Mouse (Mus musculus) stomach, postnatal 0 days (tissue): ENCODE data around the gene Atg2b. TPM values are rescaled to one million over a fixed set of nuclear protein-coding genes. Genes with fewer than 3 reads are reported as not detected.

Experiments used
- ATAC-seq: fragments of 200-750 bp; cut with Nextera tagmentation; 2 replicates; pipeline ENCODE4 v1.8.0; 2017; ENCODE audit not compliant: low FRiP score, low TSS enrichment
- DNase-seq: peaks from one replicate; pipeline ENCODE4 v3.0.0-alpha.2; 2016; ENCODE audit warnings: low spot score
- H3K27ac ChIP-seq: fragments of 300-500 bp; sonication (generic); replicated peaks from 2 replicates; pipeline ENCODE4 v1.5.1; 2014; ENCODE audit warnings: mild to moderate bottlenecking, control low read depth
- H3K27me3 ChIP-seq: fragments of 300-500 bp; sonication (generic); 2 replicates; pipeline ENCODE4 v1.6.1; 2014; ENCODE audit warnings: low read length; ENCODE audit not compliant: control insufficient read depth, insufficient read depth
- H3K36me3 ChIP-seq: fragments of 300-500 bp; sonication (generic); 2 replicates; pipeline ENCODE4 v1.6.1; 2014; ENCODE audit warnings: low read length, mixed read lengths; ENCODE audit not compliant: control insufficient read depth, insufficient read depth
- H3K4me1 ChIP-seq: fragments of 300-500 bp; sonication (generic); replicated peaks from 2 replicates; pipeline ENCODE4 v1.6.1; 2014; ENCODE audit warnings: antibody characterized with exemption; ENCODE audit not compliant: control insufficient read depth, insufficient read depth
- H3K4me2 ChIP-seq: fragments of 300-500 bp; sonication (generic); replicated peaks from 2 replicates; pipeline ENCODE4 v1.6.1; 2014; ENCODE audit warnings: low read depth, mild to moderate bottlenecking, control low read depth, moderate library complexity
- H3K4me3 ChIP-seq: fragments of 300-500 bp; sonication (generic); 2 replicates; pipeline ENCODE4 v1.5.1; 2014; ENCODE audit warnings: low read depth, low read length, control low read depth
- H3K9ac ChIP-seq: fragments of 300-500 bp; sonication (generic); 2 replicates; pipeline ENCODE4 v1.6.1; 2014; ENCODE audit warnings: mild to moderate bottlenecking, low read length, control low read depth, mixed read lengths
- H3K9me3 ChIP-seq: fragments of 300-500 bp; sonication (generic); 2 replicates; pipeline ENCODE4 v1.6.1; 2016; ENCODE audit warnings: low read length; ENCODE audit not compliant: control insufficient read depth
- CTCF ChIP-seq: IDR thresholded peaks from 2 replicates; pipeline ENCODE4 v1.5.1; 2016; ENCODE audit warnings: antibody characterized with exemption, low read depth, mild to moderate bottlenecking, moderate library complexity
- EP300 ChIP-seq: optimal IDR thresholded peaks from 2 replicates; pipeline ENCODE3; 2016; ENCODE audit warnings: antibody characterized with exemption
- WGBS: fragments of 180-500 bp; shearing (Covaris S2); extraction: QIAGEN DNeasy Blood & Tissue Kit; methylation state at CpG from one replicate; pipeline ENCODE4 v1.1.7; 2014; 5-methylcytosine and 5-hydroxymethylcytosine counted together
- polyA plus RNA-seq: library from polyadenylated mRNA; unstranded; fragments of >200 nt; fragmentation: Nextera tagmentation; extraction: Ambion mirVana; gene quantifications from 2 replicates; pipeline ENCODE4 v1.2.1, GENCODE M21; 2015

Gene Atg2b
- polyA plus RNA-seq, 1 experiment from 2014 or later = 4.4 TPM

DNA sequence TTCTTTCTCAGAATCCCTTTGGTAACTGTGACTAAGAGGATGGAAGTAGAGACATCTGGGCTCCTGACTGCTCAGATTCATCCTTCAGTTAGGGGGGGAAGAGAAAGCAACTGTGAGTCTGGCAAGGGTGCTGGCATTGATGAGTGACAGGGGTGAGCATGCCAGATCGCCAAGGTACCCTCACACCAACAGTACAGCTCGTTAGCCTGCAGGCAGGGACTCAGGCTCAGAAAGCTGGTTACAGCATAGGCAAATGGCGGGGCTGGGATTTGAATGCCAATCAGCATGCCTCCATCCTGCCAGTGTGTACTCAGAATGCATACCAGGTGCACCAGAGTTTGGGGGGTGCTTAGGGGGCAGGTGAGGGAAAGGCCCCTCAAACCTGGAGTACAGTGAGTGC lies 113.1 kb downstream of the Atg2b start:
- Histone ChIP-seq H3K9ac (no peak overlapping the region), H3K4me2 (no peak overlapping the region), H3K9me3 (no peaks in the 10 kb centered on the region; the same call in 1 of the 2 replicates), H3K27ac (no peak overlapping the region), H3K36me3 (no peaks in the 10 kb centered on the region), H3K4me1 (no peaks in the 10 kb centered on the region; the same call in 1 of the 2 replicates), H3K27me3 (no peaks in the 10 kb centered on the region), H3K4me3 (no peak overlapping the region)
- 79% methylated on average over 3 of the region's 3 CpGs for WGBS
- TF ChIP-seq EP300 (no peak), CTCF (no peak)
- ATAC-seq (no peak), DNase-seq (no peak)

Other genes with a start within 250 kb of the Atg2b start
- gene D430019H16Rik, start 231.4 kb downstream of the Atg2b start, polyA plus RNA-seq = 0.50 and 0.55 TPM in 2 replicates
- gene Bdkrb2, start 122.0 kb downstream of the Atg2b start, polyA plus RNA-seq = 4.0 and 4.1 TPM in 2 replicates
- gene Bdkrb1, start 82.1 kb downstream of the Atg2b start, polyA plus RNA-seq = 1.8 and 2.3 TPM in 2 replicates
- 30.6 and 31.6 TPM in 2 replicates for gene Gskip, start 382 bp downstream of the Atg2b start, polyA plus RNA-seq
- gene Ak7, start 20.8 kb upstream of the Atg2b start, polyA plus RNA-seq = 0.08 and 0.12 TPM in 2 replicates
- gene Papola, start 99.5 kb upstream of the Atg2b start, polyA plus RNA-seq = 104 and 105 TPM in 2 replicates